Mouse (Mus musculus) midbrain, embryonic 14.5 days (tissue): ENCODE results near the gene Dop1a. TPM values are rescaled to one million over a fixed set of nuclear protein-coding genes. Genes with fewer than 3 reads are reported as not detected.
A peak's percentile ranks its signal among the peaks of the same experiment; 100 is the strongest.
"Not testable (repeated sequence)": the region's sequence is repeated elsewhere in the genome, so short reads cannot be mapped to it uniquely, and the experiment has no call there.

Experiments
- ATAC-seq: fragments of 200-750 bp; cut with Nextera tagmentation; 2 replicates; pipeline ENCODE4 v1.8.0; 2017; ENCODE audit warnings: moderate number of reproducible peaks, moderate library complexity; ENCODE audit not compliant: low FRiP score, low TSS enrichment
- DNase-seq: peaks from one replicate; pipeline ENCODE4 v3.0.0-alpha.2; 2015
- H3K27ac ChIP-seq: fragments of 300-500 bp; sonication (generic); replicated peaks from 2 replicates; pipeline ENCODE4 v1.5.1; 2014; ENCODE audit warnings: mild to moderate bottlenecking, low read depth, low read length, moderate library complexity
- H3K27me3 ChIP-seq: fragments of 300-500 bp; sonication (generic); 2 replicates; pipeline ENCODE4 v1.6.1; 2014; ENCODE audit warnings: low read length, control low read depth, mixed read lengths; ENCODE audit not compliant: control insufficient read depth, insufficient read depth
- H3K36me3 ChIP-seq: fragments of 300-500 bp; sonication (generic); 2 replicates; pipeline ENCODE4 v1.6.1; 2014; ENCODE audit warnings: low read length, control low read depth; ENCODE audit not compliant: control insufficient read depth, insufficient read depth
- H3K4me1 ChIP-seq: fragments of 300-500 bp; sonication (generic); 2 replicates; pipeline ENCODE4 v1.6.1; 2014; ENCODE audit warnings: mild to moderate bottlenecking, antibody characterized with exemption, low read length, control low read depth; ENCODE audit not compliant: control insufficient read depth, insufficient read depth
- H3K4me2 ChIP-seq: fragments of 300-500 bp; sonication (generic); 2 replicates; pipeline ENCODE4 v1.6.1; 2014; ENCODE audit warnings: mild to moderate bottlenecking, low read length, moderate library complexity
- H3K4me3 ChIP-seq: fragments of 300-500 bp; sonication (generic); replicated peaks from 2 replicates; pipeline ENCODE4 v1.5.1; 2014; ENCODE audit warnings: low read depth, low read length
- H3K9ac ChIP-seq: fragments of 300-500 bp; sonication (generic); replicated peaks from 2 replicates; pipeline ENCODE4 v1.6.1; 2014; ENCODE audit warnings: mild to moderate bottlenecking, low read length, moderate library complexity
- H3K9me3 ChIP-seq: fragments of 300-500 bp; sonication (generic); 2 replicates; pipeline ENCODE4 v1.6.1; 2016; ENCODE audit warnings: low read length, control low read depth, mixed read lengths; ENCODE audit not compliant: control insufficient read depth
- WGBS: fragments of 180-500 bp; shearing (Covaris S2); extraction: QIAGEN DNeasy Blood & Tissue Kit; methylation state at CpG from one replicate; pipeline ENCODE4 v1.1.7; 2014; 5-methylcytosine and 5-hydroxymethylcytosine counted together
- polyA plus RNA-seq: library from polyadenylated mRNA; unstranded; fragments of >200 nt; fragmentation: Nextera tagmentation; extraction: Ambion mirVana; gene quantifications from 2 replicates; pipeline ENCODE4 v1.2.1, GENCODE M21; 2014

Dop1a gene
- polyA plus RNA-seq, 1 experiment from 2014 or later = 50.7 TPM

- Histone ChIP-seq H3K27me3 (no peaks in the 10 kb centered on the region), H3K36me3 (peaks cover 8% of the 10 kb centered on the region), H3K4me3 (no peak overlapping the region), H3K4me2 (no peak overlapping the region), H3K4me1 (peaks cover 10% of the 10 kb centered on the region; the same call in 1 of the 2 replicates), H3K9ac (no peak overlapping the region), H3K9me3 (no peaks in the 10 kb centered on the region), H3K27ac (no peak overlapping the region)
- DNase-seq (no peak), ATAC-seq (no peak)
- 89% methylated on average over 20 of the region's 20 CpGs for WGBS
Measured at GRCm38 (mm10) chr9:86573616-86574303, 106.8 kb downstream of the Dop1a start.

GRCm38 (mm10) chr9:86575178-86575577 is 108.2 kb downstream of the Dop1a start:
- no peaks in the 10 kb centered on the region for H3K27me3 ChIP-seq
- H3K9me3 ChIP-seq = no peaks in the 10 kb centered on the region
- H3K36me3 ChIP-seq = no peaks in the 10 kb centered on the region
- no peak overlapping the region for H3K9ac ChIP-seq
- peaks cover 10% of the 10 kb centered on the region; the same call in 1 of the 2 replicates for H3K4me1 ChIP-seq
- no peak overlapping the region for H3K4me3 ChIP-seq
- no peak overlapping the region for H3K27ac ChIP-seq
- WGBS = 94% methylated on average over 6 of the region's 6 CpGs
- ATAC-seq (no peak), DNase-seq (no peak)
- no peak overlapping the region for H3K4me2 ChIP-seq

GRCm38 (mm10) chr9:86579657-86580056 is 112.7 kb downstream of the Dop1a start:
- no peaks in the 10 kb centered on the region for H3K4me1 ChIP-seq
- H3K36me3 ChIP-seq = no peaks in the 10 kb centered on the region

GRCm38 (mm10) chr9:86583740-86584139 is 116.8 kb downstream of the Dop1a start:
- no peak; the same call in 1 of the 2 replicates for ATAC-seq
- no peak overlapping the region for H3K9ac ChIP-seq
- H3K4me1 ChIP-seq = no peaks in the 10 kb centered on the region
- H3K9me3 ChIP-seq = no peaks in the 10 kb centered on the region
- 59% methylated on average over 3 of the region's 3 CpGs for WGBS
- H3K27me3 ChIP-seq = no peaks in the 10 kb centered on the region
- no peak overlapping the region for H3K4me3 ChIP-seq
- peak; percentile 87 for DNase-seq
- H3K4me2 ChIP-seq = no peak overlapping the region
- H3K27ac ChIP-seq = no peak overlapping the region
- no peaks in the 10 kb centered on the region for H3K36me3 ChIP-seq

More at GRCm38 (mm10) chr9:86579657-86580056, 112.7 kb downstream of the Dop1a start:
- Histone ChIP-seq H3K9ac (no peak overlapping the region), H3K4me2 (no peak overlapping the region), H3K9me3 (no peaks in the 10 kb centered on the region), H3K27me3 (no peaks in the 10 kb centered on the region), H3K27ac (no peak overlapping the region), H3K4me3 (no peak overlapping the region)
- 89% methylated on average over 10 of the region's 10 CpGs for WGBS
- ATAC-seq (no peak), DNase-seq (no peak)

GRCm38 (mm10) chr9:86587019-86587795 is 120.3 kb downstream of the Dop1a start:
- Histone ChIP-seq H3K36me3 (no peaks in the 10 kb centered on the region), H3K4me1 (no peaks in the 10 kb centered on the region), H3K9ac (no peak overlapping the region), H3K27ac (no peak overlapping the region), H3K27me3 (no peaks in the 10 kb centered on the region), H3K9me3 (no peaks in the 10 kb centered on the region), H3K4me3 (no peak overlapping the region), H3K4me2 (no peak overlapping the region)
- DNase-seq = no peak
- ATAC-seq = no peak
- 92% methylated on average over 11 of the region's 11 CpGs for WGBS

GRCm38 (mm10) chr9:86592676-86593668 is 126.0 kb downstream of the Dop1a start:
- DNase-seq (peak; percentile 80), ATAC-seq (no peak)
- H3K4me1 ChIP-seq = no peaks in the 10 kb centered on the region
- no peak overlapping the region for H3K9ac ChIP-seq
- no peaks in the 10 kb centered on the region for H3K27me3 ChIP-seq
- 67% methylated on average over 19 of the region's 19 CpGs for WGBS
- no peak overlapping the region for H3K4me2 ChIP-seq
- H3K36me3 ChIP-seq = 0 out of 2 replicates have a peak, but pooled peaks cover 2% of the 10 kb centered on the region
- H3K27ac ChIP-seq = no peak overlapping the region
- no peaks in the 10 kb centered on the region for H3K9me3 ChIP-seq
- no peak overlapping the region for H3K4me3 ChIP-seq

GRCm38 (mm10) chr9:86594357-86594767 is 127.4 kb downstream of the Dop1a start:
- not testable (repeated sequence) for H3K9me3 ChIP-seq, ATAC-seq

GRCm38 (mm10) chr9:86596983-86597382 is 130.0 kb downstream of the Dop1a start:
- not testable (repeated sequence) for H3K4me3 ChIP-seq, H3K9me3 ChIP-seq, H3K4me2 ChIP-seq, H3K27me3 ChIP-seq, H3K9ac ChIP-seq, ATAC-seq, H3K27ac ChIP-seq, DNase-seq, H3K36me3 ChIP-seq, H3K4me1 ChIP-seq

More at GRCm38 (mm10) chr9:86594357-86594767, 127.4 kb downstream of the Dop1a start:
- DNase-seq, H3K27ac ChIP-seq, H3K4me3 ChIP-seq, H3K4me2 ChIP-seq, H3K36me3 ChIP-seq, H3K27me3 ChIP-seq, H3K4me1 ChIP-seq, H3K9ac ChIP-seq: not testable (repeated sequence)
- WGBS = 69% methylated on average over 9 of the region's 10 CpGs
